Mouse (Mus musculus) limb, embryonic 14.5 days (tissue): ENCODE results near the gene Sfi1. TPM values are rescaled to one million over a fixed set of nuclear protein-coding genes. Genes with fewer than 3 reads are reported as not detected.
"Not testable (repeated sequence)": the region's sequence is repeated elsewhere in the genome, so short reads cannot be mapped to it uniquely, and the experiment has no call there.

Experiments
- ATAC-seq: fragments of 200-750 bp; cut with Nextera tagmentation; 2 replicates; pipeline ENCODE4 v1.8.0; 2017; ENCODE audit warnings: low read depth, moderate number of reproducible peaks, moderate TSS enrichment; ENCODE audit not compliant: low FRiP score
- DNase-seq: peaks from one replicate; pipeline ENCODE4 v3.0.0-alpha.2; 2015; ENCODE audit warnings: low spot score
- H3K27ac ChIP-seq: fragments of 300-500 bp; sonication (generic); replicated peaks from 2 replicates; pipeline ENCODE4 v1.5.1; 2014; ENCODE audit warnings: low read depth, mild to moderate bottlenecking, low read length, moderate library complexity, mixed read lengths
- H3K27me3 ChIP-seq: fragments of 300-500 bp; sonication (generic); 2 replicates; pipeline ENCODE4 v1.6.1; 2014; ENCODE audit warnings: low read length, mixed read lengths; ENCODE audit not compliant: control insufficient read depth, insufficient read depth
- H3K36me3 ChIP-seq: fragments of 300-500 bp; sonication (generic); 2 replicates; pipeline ENCODE4 v1.6.1; 2014; ENCODE audit warnings: mild to moderate bottlenecking, low read length, moderate library complexity, mixed read lengths; ENCODE audit not compliant: control insufficient read depth, insufficient read depth
- H3K4me1 ChIP-seq: fragments of 300-500 bp; sonication (generic); 2 replicates; pipeline ENCODE4 v1.6.1; 2014; ENCODE audit warnings: antibody characterized with exemption, low read length, mixed read lengths; ENCODE audit not compliant: control insufficient read depth, insufficient read depth
- H3K4me2 ChIP-seq: fragments of 300-500 bp; sonication (generic); replicated peaks from 2 replicates; pipeline ENCODE4 v1.6.1; 2014; ENCODE audit warnings: low read depth, mild to moderate bottlenecking, low read length, moderate library complexity; ENCODE audit not compliant: severe bottlenecking
- H3K4me3 ChIP-seq: fragments of 300-500 bp; sonication (generic); replicated peaks from 2 replicates; pipeline ENCODE4 v1.5.1; 2014; ENCODE audit warnings: low read length
- H3K9ac ChIP-seq: fragments of 300-500 bp; sonication (generic); 2 replicates; pipeline ENCODE4 v1.6.1; 2014; ENCODE audit warnings: mild to moderate bottlenecking, low read depth, low read length, moderate library complexity; ENCODE audit not compliant: severe bottlenecking
- H3K9me3 ChIP-seq: fragments of 300-500 bp; sonication (generic); 2 replicates; pipeline ENCODE4 v1.6.1; 2016; ENCODE audit warnings: low read length; ENCODE audit not compliant: control insufficient read depth
- POLR2A ChIP-seq: fragments of 200-500 bp; IDR thresholded peaks from 2 replicates; pipeline ENCODE4 v1.8.0; 2012; ENCODE audit warnings: inconsistent platforms, mild to moderate bottlenecking, moderate library complexity, borderline replicate concordance; ENCODE audit not compliant: insufficient read depth, insufficient read length; ENCODE audit errors: extremely low read depth
- WGBS: fragments of 180-500 bp; shearing (Covaris S2); extraction: QIAGEN DNeasy Blood & Tissue Kit; methylation state at CpG from one replicate; pipeline ENCODE4 v1.1.7; 2014; 5-methylcytosine and 5-hydroxymethylcytosine counted together
- polyA plus RNA-seq, 2 experiments: library from polyadenylated mRNA; depleted of rRNA in 1 of 2; stranded (reverse) in 1 of 2; unstranded in 1 of 2; fragments of >200 nt; fragmentation: Nextera tagmentation in 1 of 2; extraction: Ambion mirVana in 1 of 2; gene quantifications; 2 replicates each; pipeline versions ENCODE4 v1.2.1 to v1.2.3; 2012 to 2014

Sfi1 gene
- polyA plus RNA-seq, 2 experiments = 10.1 to 34.6 TPM

GRCm38 (mm10) chr11:3101875-3102494 is 91.3 kb downstream of the Sfi1 start:
- no peak for DNase-seq
- H3K4me1 ChIP-seq = no peaks in the 10 kb centered on the region
- 71% methylated on average over 10 of the region's 10 CpGs for WGBS
- ATAC-seq = 0 out of 2 replicates have a peak, but pooled peaks have one; percentile 30
- no peak overlapping the region for H3K4me2 ChIP-seq
- H3K36me3 ChIP-seq = no peaks in the 10 kb centered on the region
- no peaks in the 10 kb centered on the region for H3K27me3 ChIP-seq
- no peak overlapping the region for H3K27ac ChIP-seq
- H3K9me3 ChIP-seq = peaks cover 49% of the 10 kb centered on the region
- H3K4me3 ChIP-seq = no peak overlapping the region
- H3K9ac ChIP-seq = no peak overlapping the region
- no peak for TF ChIP-seq POLR2A

GRCm38 (mm10) chr11:3101072-3101874 is 92.0 kb downstream of the Sfi1 start:
- no peaks in the 10 kb centered on the region for H3K36me3 ChIP-seq
- H3K27ac ChIP-seq = no peak overlapping the region
- DNase-seq (peak; percentile 4), ATAC-seq (no peak)
- H3K4me1 ChIP-seq = no peaks in the 10 kb centered on the region
- no peak for TF ChIP-seq POLR2A
- H3K4me3 ChIP-seq = no peak overlapping the region
- 82% methylated on average over 25 of the region's 25 CpGs for WGBS
- H3K4me2 ChIP-seq = no peak overlapping the region
- no peak overlapping the region for H3K9ac ChIP-seq
- no peaks in the 10 kb centered on the region for H3K27me3 ChIP-seq
- H3K9me3 ChIP-seq = peaks cover 44% of the 10 kb centered on the region

GRCm38 (mm10) chr11:3100066-3100645 is 93.1 kb downstream of the Sfi1 start:
- WGBS = 80% methylated on average over 12 of the region's 12 CpGs
- not testable (repeated sequence) for H3K36me3 ChIP-seq, H3K4me1 ChIP-seq, H3K27ac ChIP-seq, H3K9ac ChIP-seq, H3K27me3 ChIP-seq, H3K4me3 ChIP-seq, ATAC-seq, H3K4me2 ChIP-seq
- DNase-seq = peak; percentile 29
- H3K9me3 ChIP-seq = peaks cover 44% of the 10 kb centered on the region

Other genes starting within 250 kb of the Sfi1 start
- 87.8 and 103 TPM in 2 replicates for gene Eif4enif1, start 8.9 kb upstream of the Sfi1 start, polyA plus RNA-seq (2012; rRNA removed)
- gene Eif4enif1, start 8.9 kb upstream of the Sfi1 start, polyA plus RNA-seq (2014; fragmentation: Nextera tagmentation; extraction: Ambion mirVana) = 55.9 and 68.7 TPM in 2 replicates
- gene Drg1, start 73.0 kb upstream of the Sfi1 start, polyA plus RNA-seq (2012; rRNA removed) = 59.7 and 73.8 TPM in 2 replicates
- gene Drg1, start 73.0 kb upstream of the Sfi1 start, polyA plus RNA-seq (2014; fragmentation: Nextera tagmentation; extraction: Ambion mirVana) = 186 and 187 TPM in 2 replicates
- gene Patz1, start 95.4 kb upstream of the Sfi1 start, polyA plus RNA-seq (2012; rRNA removed) = 52.0 and 60.2 TPM in 2 replicates
- gene Patz1, start 95.4 kb upstream of the Sfi1 start, polyA plus RNA-seq (2014; fragmentation: Nextera tagmentation; extraction: Ambion mirVana) = 40.8 and 44.2 TPM in 2 replicates
- 13.2 and 13.3 TPM in 2 replicates for gene Pik3ip1, start 136.9 kb upstream of the Sfi1 start, polyA plus RNA-seq (2012; rRNA removed)
- 13.6 and 15.5 TPM in 2 replicates for gene Pik3ip1, start 136.9 kb upstream of the Sfi1 start, polyA plus RNA-seq (2014; fragmentation: Nextera tagmentation; extraction: Ambion mirVana)
- gene Limk2, start 215.7 kb upstream of the Sfi1 start, polyA plus RNA-seq (2012; rRNA removed) = 89.5 and 91.1 TPM in 2 replicates
- gene Limk2, start 215.7 kb upstream of the Sfi1 start, polyA plus RNA-seq (2014; fragmentation: Nextera tagmentation; extraction: Ambion mirVana) = 93.5 TPM in 2 replicates